Mouse (Mus musculus): ENCODE data around the gene Vwa8.

DNA sequence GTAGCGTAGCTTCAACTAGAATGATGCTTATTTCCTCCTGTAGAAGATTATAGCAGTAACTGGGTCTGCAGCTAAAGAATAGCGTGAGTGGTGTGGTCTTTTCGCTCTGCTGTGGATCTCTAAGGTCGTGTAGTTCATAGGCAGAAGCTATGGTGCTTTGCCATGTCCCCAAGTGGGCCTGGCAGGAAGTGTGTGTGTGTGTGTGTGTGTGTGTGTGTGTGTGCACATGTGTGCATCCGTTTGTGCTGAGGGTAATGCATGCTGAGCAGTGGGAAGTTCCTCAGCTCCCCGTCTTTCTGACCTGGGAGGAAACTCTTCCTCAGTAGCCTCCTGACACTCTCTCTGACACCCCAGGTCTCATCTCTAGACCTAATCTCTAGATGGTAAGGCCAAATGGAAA is 305.0 kb downstream of the Vwa8 start:
- TF ChIP-seq CTCF (IDR thresholded peaks at IDR 0.05; ENCODE audit: low read depth) (no peak), EP300 (IDR thresholded peaks at IDR 0.05; ENCODE audit: low read depth) (no peak)
